Mouse (Mus musculus): ENCODE measurements around the gene Gm14435.
"Not testable (repeated sequence)": the region's sequence is repeated elsewhere in the genome, so short reads cannot be mapped to it uniquely, and the experiment has no call there.

Gm14435 gene

DNA sequence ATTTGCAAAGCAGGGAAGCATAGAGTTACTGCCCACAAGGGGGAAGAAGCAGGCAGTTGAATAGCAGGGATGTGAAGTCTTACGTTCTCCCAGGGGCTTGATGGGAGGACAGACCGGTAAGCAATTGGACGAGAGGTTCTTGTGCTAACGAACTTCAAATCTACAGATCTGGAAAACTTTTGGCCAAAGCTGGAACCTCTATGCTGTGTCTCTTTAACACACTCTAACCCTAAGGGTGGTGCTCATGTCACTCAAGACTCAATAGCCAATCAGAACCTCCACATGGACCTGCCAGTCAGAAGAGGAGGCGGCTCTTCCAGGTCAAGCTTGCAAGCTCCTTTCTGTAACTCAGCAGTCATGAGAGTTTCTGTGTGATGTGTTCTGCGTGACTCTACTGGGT, at the start of gene Gm14435:
TSS of gene Gm14435 (plus strand) at position 301 of the 400 bp plus-strand sequence.
- DNase-seq (ENCODE audit: low read depth, low spot score) = not testable (repeated sequence)

All from ZHBTc4 (cell line).